Mouse (Mus musculus) skeletal muscle tissue, adult 2 months (tissue): ENCODE results near the gene Crybg2.

Experiments
- DNase-seq: peaks from one replicate; pipeline ENCODE4 v3.0.0-alpha.2; 2012; ENCODE audit warnings: low read depth, low spot score

The Crybg2 gene

GRCm38 (mm10) chr4:134060135-134060865 is at the start of gene Crybg2:
Gene Crybg2 (plus strand): TSS chr4:134060815.
- DNase-seq, result no peak

GRCm38 (mm10) chr4:134011450-134012414 is 48.9 kb upstream of the Crybg2 start:
- DNase-seq, result no peak

GRCm38 (mm10) chr4:134012858-134013528 is 47.6 kb upstream of the Crybg2 start:
- peak; percentile 73 for DNase-seq

- DNase-seq, result no peak
These were observed 44.4 kb upstream of the Crybg2 start for GRCm38 (mm10) chr4:134016208-134016607.

- no peak for DNase-seq
These were observed 43.8 kb upstream of the Crybg2 start for GRCm38 (mm10) chr4:134016767-134017166.

GRCm38 (mm10) chr4:134017201-134017865 is 43.3 kb upstream of the Crybg2 start:
- DNase-seq, result no peak

- DNase-seq, result no peak
These were observed 42.4 kb upstream of the Crybg2 start for GRCm38 (mm10) chr4:134018038-134018778.

GRCm38 (mm10) chr4:134018779-134019145 is 41.9 kb upstream of the Crybg2 start, which contains the start of gene Lin28a:
Gene Lin28a (minus strand): TSS chr4:134018841.
- no peak for DNase-seq

GRCm38 (mm10) chr4:134019210-134019609 is 41.4 kb upstream of the Crybg2 start:
- no peak for DNase-seq

- no peak for DNase-seq
These were observed 40.8 kb upstream of the Crybg2 start for GRCm38 (mm10) chr4:134019641-134020351.

- DNase-seq, result peak; percentile 40
These were observed 40.0 kb upstream of the Crybg2 start for GRCm38 (mm10) chr4:134020621-134021020.

- DNase-seq, result no peak
These were observed 34.8 kb upstream of the Crybg2 start for GRCm38 (mm10) chr4:134025802-134026201.

- peak; percentile 15 for DNase-seq
These were observed 24.7 kb upstream of the Crybg2 start for GRCm38 (mm10) chr4:134035953-134036352.

GRCm38 (mm10) chr4:134041317-134042123 is 19.1 kb upstream of the Crybg2 start:
- peak; percentile 16 for DNase-seq

- no peak for DNase-seq
These were observed 17.6 kb upstream of the Crybg2 start for GRCm38 (mm10) chr4:134043041-134043440.

- no peak for DNase-seq
These were observed 13.0 kb upstream of the Crybg2 start for GRCm38 (mm10) chr4:134047648-134048047.

GRCm38 (mm10) chr4:134051912-134052311 is 8.7 kb upstream of the Crybg2 start:
- no peak for DNase-seq

- DNase-seq, result no peak
These were observed 8.1 kb upstream of the Crybg2 start for GRCm38 (mm10) chr4:134052560-134052959.

GRCm38 (mm10) chr4:134053538-134053937 is 7.1 kb upstream of the Crybg2 start, which contains the start of gene Zfp683:
Gene Zfp683 (plus strand): TSS chr4:134053838.
- no peak for DNase-seq
